Mouse (Mus musculus) C2C12 (cell line): ENCODE measurements at regions not wholly inside any gene's neighbourhood (a gene's known extent, or its start where the extent isn't known, plus 50 kb on each side); places are given as distances from the start of the nearest gene placed in this dataset.

ENCODE experiments used
- H3K27me3 ChIP-seq: one replicate; pipeline ENCODE4 v1.6.1; 2011; ENCODE audit not compliant: control insufficient read depth, insufficient read depth, insufficient read length
- H3K36me3 ChIP-seq: one replicate; pipeline ENCODE4 v1.6.1; 2011; ENCODE audit not compliant: control insufficient read depth, insufficient read depth
- H3K4me3 ChIP-seq: one replicate; pipeline ENCODE4 v1.5.1; 2011; ENCODE audit warnings: mild to moderate bottlenecking, control low read depth; ENCODE audit not compliant: poor library complexity, insufficient read depth, severe bottlenecking
- H3K79me2 ChIP-seq: one replicate; pipeline ENCODE4 v1.6.1; 2011; ENCODE audit not compliant: control insufficient read depth, insufficient read depth
- H3K79me3 ChIP-seq: one replicate; pipeline ENCODE4 v1.6.1; 2011; ENCODE audit warnings: low read depth, control low read depth
- H3ac ChIP-seq: one replicate; pipeline ENCODE3; 2011; ENCODE audit warnings: low read depth; ENCODE audit not compliant: control insufficient read depth, insufficient read length
- CEBPB ChIP-seq: IDR thresholded peaks from one replicate; pipeline ENCODE4 v1.6.1; 2011; ENCODE audit warnings: low read depth, mild to moderate bottlenecking, control low read depth, moderate library complexity
- CTCF ChIP-seq: IDR thresholded peaks from one replicate; pipeline ENCODE4 v1.5.1; 2011; ENCODE audit not compliant: control insufficient read depth, insufficient read depth, insufficient read length
- FOSL1 ChIP-seq: IDR thresholded peaks from one replicate; pipeline ENCODE4 v1.8.0; 2011; ENCODE audit warnings: mild to moderate bottlenecking, low read length; ENCODE audit not compliant: poor library complexity, insufficient read depth, severe bottlenecking
- MAX ChIP-seq: IDR thresholded peaks from one replicate; pipeline ENCODE4 v1.6.1; 2011; ENCODE audit warnings: mild to moderate bottlenecking, control low read depth
- MYOD1 ChIP-seq: IDR thresholded peaks from one replicate; pipeline ENCODE4 v1.6.1; 2011; ENCODE audit warnings: low read depth; ENCODE audit not compliant: control insufficient read depth, insufficient read length
- MYOG ChIP-seq: IDR thresholded peaks from one replicate; pipeline ENCODE4 v1.6.1; 2011; ENCODE audit not compliant: control insufficient read depth, insufficient read length; ENCODE audit errors: extremely low read depth
- USF1 ChIP-seq: IDR thresholded peaks from one replicate; pipeline ENCODE4 v1.6.1; 2011; ENCODE audit warnings: low read depth, mild to moderate bottlenecking, control low read depth, moderate library complexity

GRCm38 (mm10) chr7:93511237-93511636, 431.6 kb downstream of the Fam181b start:
- no peaks in the 10 kb centered on the region for H3K79me3 ChIP-seq
- H3ac ChIP-seq: no peak overlapping the region
- no peak for TF ChIP-seq CTCF
- TF ChIP-seq MYOD1: no peak
- TF ChIP-seq CEBPB: no peak
- TF ChIP-seq FOSL1: no peak
- no peak for TF ChIP-seq USF1
- no peak for TF ChIP-seq MAX
- TF ChIP-seq MYOG: no peak
- H3K36me3 ChIP-seq: no peaks in the 10 kb centered on the region
- H3K27me3 ChIP-seq: no peaks in the 10 kb centered on the region
- no peak overlapping the region for H3K4me3 ChIP-seq
- H3K79me2 ChIP-seq: no peaks in the 10 kb centered on the region

- Histone ChIP-seq H3K79me3 (no peaks in the 10 kb centered on the region), H3ac (no peak overlapping the region), H3K79me2 (no peaks in the 10 kb centered on the region), H3K36me3 (no peaks in the 10 kb centered on the region), H3K27me3 (no peaks in the 10 kb centered on the region), H3K4me3 (no peak overlapping the region)
- TF ChIP-seq USF1: no peak
- TF ChIP-seq FOSL1: no peak
- no peak for TF ChIP-seq CTCF
- TF ChIP-seq MYOD1: no peak
- TF ChIP-seq CEBPB: no peak
- no peak for TF ChIP-seq MAX
- no peak for TF ChIP-seq MYOG
Measured at GRCm38 (mm10) chr7:93559131-93559530, 479.5 kb downstream of the Fam181b start.

GRCm38 (mm10) chr7:93577523-93577922, 497.9 kb downstream of the Fam181b start:
- H3K79me3 ChIP-seq: no peaks in the 10 kb centered on the region
- TF ChIP-seq CEBPB (no peak), USF1 (no peak), FOSL1 (no peak), CTCF (no peak), MAX (no peak), MYOD1 (no peak), MYOG (no peak)
- no peak overlapping the region for H3ac ChIP-seq
- no peaks in the 10 kb centered on the region for H3K79me2 ChIP-seq
- no peak overlapping the region for H3K4me3 ChIP-seq
- no peaks in the 10 kb centered on the region for H3K36me3 ChIP-seq
- no peaks in the 10 kb centered on the region for H3K27me3 ChIP-seq

GRCm38 (mm10) chr7:93587121-93587520, 507.5 kb downstream of the Fam181b start:
- Histone ChIP-seq H3K79me2 (no peaks in the 10 kb centered on the region), H3K27me3 (no peaks in the 10 kb centered on the region), H3K36me3 (no peaks in the 10 kb centered on the region), H3K4me3 (no peak overlapping the region), H3K79me3 (no peaks in the 10 kb centered on the region), H3ac (no peak overlapping the region)
- TF ChIP-seq MYOD1: no peak
- TF ChIP-seq CEBPB: no peak
- no peak for TF ChIP-seq USF1
- TF ChIP-seq MAX: no peak
- no peak for TF ChIP-seq MYOG
- TF ChIP-seq CTCF: no peak
- no peak for TF ChIP-seq FOSL1

- TF ChIP-seq CEBPB (no peak), USF1 (no peak)
- no peak overlapping the region for H3K4me3 ChIP-seq
- no peaks in the 10 kb centered on the region for H3K36me3 ChIP-seq
- no peak overlapping the region for H3ac ChIP-seq
- H3K27me3 ChIP-seq: no peaks in the 10 kb centered on the region
- no peaks in the 10 kb centered on the region for H3K79me3 ChIP-seq
- no peaks in the 10 kb centered on the region for H3K79me2 ChIP-seq
Measured at GRCm38 (mm10) chr7:93588088-93588487, 508.4 kb downstream of the Fam181b start.
